Mouse (Mus musculus) activated CD4-positive, CD25-positive, alpha-beta regulatory T cell (primary cell): ENCODE results near the gene Cib3. TPM values are rescaled to one million over a fixed set of nuclear protein-coding genes. Genes with fewer than 3 reads are reported as not detected.

ENCODE experiments used
- polyA plus RNA-seq, 2 experiments: library from polyadenylated mRNA; unstranded; fragments of 100-300 nt; shearing (Covaris generic); gene quantifications; one replicate each; pipeline ENCODE4 v1.2.1; 2017

Cib3 gene
- polyA plus RNA-seq = 1 to 10 TPM in 1 of 2 experiments, not detected in 1; 1.2 TPM

GRCm38 (mm10) chr8:72212751-72213150 is at the start of gene Cib3:
TSS of gene Cib3 (minus strand) at chr8:72212837.

DNA sequence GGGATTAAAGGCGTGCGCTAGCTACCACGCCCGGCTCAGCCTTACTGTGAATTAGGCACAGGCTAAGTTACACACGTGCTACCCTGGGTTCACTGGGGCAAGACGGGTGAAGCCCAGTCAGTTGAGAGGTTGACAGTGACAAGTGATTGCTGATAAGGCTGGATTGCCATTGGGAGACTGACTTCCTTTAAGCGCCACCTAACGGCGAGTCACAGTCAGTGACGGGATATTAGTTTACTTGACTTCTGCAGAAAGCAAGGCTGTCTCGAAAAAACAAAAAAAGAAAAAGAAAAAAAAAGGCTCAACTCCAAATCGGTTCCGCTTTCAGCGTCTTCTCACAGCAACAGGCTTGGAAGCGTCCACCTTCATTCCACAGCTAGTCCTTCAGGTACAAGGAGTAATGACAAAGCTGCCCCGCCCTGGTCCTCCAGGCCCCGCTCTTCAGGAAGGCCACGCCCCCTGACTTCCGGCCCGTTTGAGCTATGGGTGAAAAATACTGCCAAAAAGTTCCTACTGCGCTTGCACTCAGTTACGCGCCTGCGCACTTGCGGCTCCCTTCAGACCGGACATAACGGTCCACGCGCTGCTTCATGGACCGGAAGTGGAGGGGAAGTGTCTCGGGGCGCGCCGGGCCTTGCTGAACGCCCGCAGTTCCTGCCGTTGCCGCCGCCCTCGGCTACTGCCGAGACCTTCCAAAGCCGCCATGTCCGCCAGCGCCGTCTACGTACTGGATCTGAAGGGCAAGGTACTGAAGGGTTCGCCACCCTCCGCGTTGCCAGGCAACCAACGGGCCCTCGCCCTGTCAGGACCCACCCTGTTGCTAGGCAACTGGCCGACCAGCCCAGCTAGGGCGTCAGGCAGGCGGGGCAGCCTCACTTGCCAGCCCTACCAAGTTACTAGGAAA is 27.1 kb upstream of the Cib3 start, which contains the start of gene Ap1m1:
Gene Ap1m1 (plus strand): TSS at position 520 of the 904 bp plus-strand sequence.

GRCm38 (mm10) chr8:72219541-72220363 is 7.1 kb upstream of the Cib3 start, which contains the start of gene Fam32a:
TSS of gene Fam32a (plus strand) at chr8:72219730.

GRCm38 (mm10) chr8:72213536-72213935 is 899 bp upstream of the Cib3 start, which contains the start of gene Gm11034:
TSS of gene Gm11034 (minus strand) at chr8:72213636.

GRCm38 (mm10) chr8:72189417-72190214 is 23.0 kb downstream of the Cib3 start, which contains the start of gene Hsh2d:
TSS of gene Hsh2d (plus strand) at chr8:72189638.

GRCm38 (mm10) chr8:72160707-72161697 is 51.6 kb downstream of the Cib3 start, which contains the start of gene Rab8a:
TSS of gene Rab8a (plus strand) at chr8:72161200.

Other genes starting within 250 kb of the Cib3 start
- gene Cyp4f18, start 203.2 kb downstream of the Cib3 start, polyA plus RNA-seq = 1 to 10 TPM in 1 of 2 experiments, under 1 TPM in 1; 0.38 to 5.8 TPM
- under 1 TPM; 0.11 to 0.52 TPM for gene Olfr372, start 171.6 kb downstream of the Cib3 start, polyA plus RNA-seq
- under 1 TPM; 0.18 to 0.42 TPM for gene Olfr373, start 129.7 kb downstream of the Cib3 start, polyA plus RNA-seq
- under 1 TPM; 0.10 to 0.33 TPM for gene Olfr374, start 105.8 kb downstream of the Cib3 start, polyA plus RNA-seq
- gene Tpm4, start 77.9 kb downstream of the Cib3 start, polyA plus RNA-seq = 100 to 1,000 TPM; 214 to 470 TPM
- gene Rab8a, start 51.6 kb downstream of the Cib3 start, polyA plus RNA-seq = 100 to 1,000 TPM; 208 to 219 TPM
- 10 to 100 TPM; 32.5 to 35.8 TPM for gene Hsh2d, start 23.2 kb downstream of the Cib3 start, polyA plus RNA-seq
- gene Gm11034, start 799 bp upstream of the Cib3 start, polyA plus RNA-seq = not detected
- 100 to 1,000 TPM in 1 of 2 experiments, 10 to 100 TPM in 1; 99.6 to 129 TPM for gene Fam32a, start 6.9 kb upstream of the Cib3 start, polyA plus RNA-seq
- 100 to 1,000 TPM; 171 to 175 TPM for gene Ap1m1, start 27.2 kb upstream of the Cib3 start, polyA plus RNA-seq
- gene Gm10282, start 92.4 kb upstream of the Cib3 start, polyA plus RNA-seq = 1 to 10 TPM; 4.1 to 5.1 TPM
- 100 to 1,000 TPM; 511 to 553 TPM for gene Klf2, start 106.2 kb upstream of the Cib3 start, polyA plus RNA-seq
- 10 to 100 TPM; 44.2 to 44.3 TPM for gene Eps15l1, start 208.6 kb upstream of the Cib3 start, polyA plus RNA-seq
- gene Calr3, start 231.0 kb upstream of the Cib3 start, polyA plus RNA-seq = under 1 TPM; 0.18 to 1.00 TPM
- 1 to 10 TPM; 5.7 to 7.3 TPM for gene 1700030K09Rik, start 231.0 kb upstream of the Cib3 start, polyA plus RNA-seq